Mouse (Mus musculus) kidney, postnatal 0 days (tissue): Measurements from ENCODE around the gene Gm21973. TPM values are rescaled to one million over a fixed set of nuclear protein-coding genes. Genes with fewer than 3 reads are reported as not detected.
A peak's percentile ranks its signal among the peaks of the same experiment; 100 is the strongest.

Experiments used
- ATAC-seq: fragments of 200-750 bp; cut with Nextera tagmentation; replicated peaks from 2 replicates; pipeline ENCODE4 v1.8.0; 2017; ENCODE audit warnings: low read depth, moderate number of reproducible peaks, moderate TSS enrichment, moderate library complexity; ENCODE audit not compliant: low FRiP score
- DNase-seq: peaks from one replicate; pipeline ENCODE4 v3.0.0-alpha.2; 2016; ENCODE audit warnings: low spot score
- H3K27ac ChIP-seq: fragments of 300-500 bp; sonication (generic); 2 replicates; pipeline ENCODE4 v1.5.1; 2014; ENCODE audit warnings: mild to moderate bottlenecking
- H3K27me3 ChIP-seq: fragments of 300-500 bp; sonication (generic); 2 replicates; pipeline ENCODE4 v1.6.1; 2014; ENCODE audit warnings: low read length, mixed read lengths; ENCODE audit not compliant: insufficient read depth
- H3K36me3 ChIP-seq: fragments of 300-500 bp; sonication (generic); 2 replicates; pipeline ENCODE4 v1.6.1; 2014; ENCODE audit warnings: low read length, mixed read lengths; ENCODE audit not compliant: insufficient read depth
- H3K4me1 ChIP-seq: fragments of 300-500 bp; sonication (generic); replicated peaks from 2 replicates; pipeline ENCODE4 v1.6.1; 2014; ENCODE audit warnings: antibody characterized with exemption, low read length, mixed read lengths; ENCODE audit not compliant: insufficient read depth
- H3K4me2 ChIP-seq: fragments of 300-500 bp; sonication (generic); 2 replicates; pipeline ENCODE4 v1.6.1; 2014; ENCODE audit warnings: mild to moderate bottlenecking, low read length, moderate library complexity, mixed read lengths
- H3K4me3 ChIP-seq: fragments of 300-500 bp; sonication (generic); replicated peaks from 2 replicates; pipeline ENCODE4 v1.5.1; 2014; ENCODE audit warnings: low read depth, low read length
- H3K9ac ChIP-seq: fragments of 300-500 bp; sonication (generic); 2 replicates; pipeline ENCODE4 v1.6.1; 2014; ENCODE audit warnings: low read depth, low read length
- H3K9me3 ChIP-seq: fragments of 300-500 bp; sonication (generic); replicated peaks from 2 replicates; pipeline ENCODE4 v1.6.1; 2016; ENCODE audit warnings: low read length, inconsistent platforms, mixed read lengths
- CTCF ChIP-seq: IDR thresholded peaks from 2 replicates; pipeline ENCODE4 v1.5.1; 2016; ENCODE audit warnings: antibody characterized with exemption, low read depth, mild to moderate bottlenecking, moderate library complexity
- WGBS: fragments of 180-500 bp; shearing (Covaris S2); extraction: QIAGEN DNeasy Blood & Tissue Kit; methylation state at CpG from one replicate; pipeline ENCODE4 v1.1.7; 2014; 5-methylcytosine and 5-hydroxymethylcytosine counted together
- polyA plus RNA-seq: library from polyadenylated mRNA; unstranded; fragments of >200 nt; fragmentation: Nextera tagmentation; extraction: Ambion mirVana; gene quantifications from 2 replicates; pipeline ENCODE4 v1.2.1, GENCODE M21; 2015

Gene Gm21973
- polyA plus RNA-seq, 1 experiment from 2014 or later, result not detected

- ATAC-seq, result no peak
- Histone ChIP-seq H3K9ac (no peak overlapping the region), H3K4me2 (no peak overlapping the region), H3K27me3 (no peaks in the 10 kb centered on the region), H3K36me3 (no peaks in the 10 kb centered on the region), H3K27ac (no peak overlapping the region), H3K4me3 (no peak overlapping the region), H3K4me1 (no peaks in the 10 kb centered on the region), H3K9me3 (no peaks in the 10 kb centered on the region)
- no peak for TF ChIP-seq CTCF
- no peak for DNase-seq
- 75% methylated on average over 3 of the region's 3 CpGs for WGBS
Observed at GRCm38 (mm10) chr15:10338606-10339005, 13.4 kb downstream of the Gm21973 start.

GRCm38 (mm10) chr15:10347044-10347443 lies 21.9 kb downstream of the Gm21973 start:
- H3K4me3 ChIP-seq, result no peak overlapping the region
- no peaks in the 10 kb centered on the region for H3K4me1 ChIP-seq
- ATAC-seq (no peak; the same call in 1 of the 2 replicates), DNase-seq (peak; percentile 34)
- H3K9ac ChIP-seq, result no peak overlapping the region
- H3K27ac ChIP-seq, result peak overlapping the region; percentile 57
- no peak for TF ChIP-seq CTCF
- H3K36me3 ChIP-seq, result no peaks in the 10 kb centered on the region
- 46% methylated on average over 6 of the region's 6 CpGs for WGBS
- no peaks in the 10 kb centered on the region for H3K9me3 ChIP-seq
- H3K4me2 ChIP-seq, result no peak overlapping the region
- no peaks in the 10 kb centered on the region for H3K27me3 ChIP-seq

GRCm38 (mm10) chr15:10358039-10358948 lies 33.1 kb downstream of the Gm21973 start, which contains the start of gene Agxt2:
TSS of gene Agxt2 (plus strand) at chr15:10358532.
- DNase-seq (peak; percentile 15), ATAC-seq (peak; percentile 65; the same call in 1 of the 2 replicates)

GRCm38 (mm10) chr15:10366331-10366730 lies 41.2 kb downstream of the Gm21973 start:
- Histone ChIP-seq H3K4me2 (no peak overlapping the region), H3K9ac (no peak overlapping the region), H3K27me3 (no peaks in the 10 kb centered on the region), H3K27ac (no peak overlapping the region), H3K4me3 (no peak overlapping the region), H3K9me3 (no peaks in the 10 kb centered on the region), H3K36me3 (no peaks in the 10 kb centered on the region), H3K4me1 (no peaks in the 10 kb centered on the region)
- WGBS, result 83% methylated on average over 2 of the region's 2 CpGs
- no peak for ATAC-seq
- TF ChIP-seq CTCF, result no peak
- no peak for DNase-seq

More at GRCm38 (mm10) chr15:10358039-10358948, 33.1 kb downstream of the Gm21973 start, which contains the start of gene Agxt2:
- Histone ChIP-seq H3K9ac (no peak within 1 kb of the TSS), H3K4me3 (no peak within 1 kb of the TSS), H3K36me3 (no peaks in the 10 kb centered on the region), H3K9me3 (no peaks in the 10 kb centered on the region), H3K27ac (peak within 1 kb of the TSS; percentile 76), H3K4me2 (no peak within 1 kb of the TSS), H3K4me1 (no peaks in the 10 kb centered on the region), H3K27me3 (no peaks in the 10 kb centered on the region)
- no peak for TF ChIP-seq CTCF
- WGBS, result 78% methylated on average over 9 of the region's 9 CpGs

GRCm38 (mm10) chr15:10375404-10375803 lies 50.2 kb downstream of the Gm21973 start:
- Histone ChIP-seq H3K4me1 (no peaks in the 10 kb centered on the region), H3K27me3 (no peaks in the 10 kb centered on the region), H3K4me3 (no peak overlapping the region), H3K36me3 (no peaks in the 10 kb centered on the region), H3K9ac (no peak overlapping the region), H3K9me3 (no peaks in the 10 kb centered on the region), H3K4me2 (no peak overlapping the region), H3K27ac (no peak overlapping the region)
- TF ChIP-seq CTCF, result no peak
- WGBS, result 78% methylated on average over 3 of the region's 3 CpGs
- DNase-seq (no peak), ATAC-seq (no peak)

GRCm38 (mm10) chr15:10378338-10378959 lies 53.3 kb downstream of the Gm21973 start:
- Histone ChIP-seq H3K9me3 (no peaks in the 10 kb centered on the region), H3K4me2 (no peak overlapping the region), H3K27ac (no peak overlapping the region), H3K27me3 (no peaks in the 10 kb centered on the region), H3K36me3 (no peaks in the 10 kb centered on the region), H3K4me3 (no peak overlapping the region), H3K4me1 (no peaks in the 10 kb centered on the region), H3K9ac (no peak overlapping the region)
- 89% methylated on average over 4 of the region's 4 CpGs for WGBS
- ATAC-seq (no peak), DNase-seq (no peak)
- no peak for TF ChIP-seq CTCF
